Comparison of ENCODE assay signal across 9 mouse cellular contexts in the genomic region with DNA sequence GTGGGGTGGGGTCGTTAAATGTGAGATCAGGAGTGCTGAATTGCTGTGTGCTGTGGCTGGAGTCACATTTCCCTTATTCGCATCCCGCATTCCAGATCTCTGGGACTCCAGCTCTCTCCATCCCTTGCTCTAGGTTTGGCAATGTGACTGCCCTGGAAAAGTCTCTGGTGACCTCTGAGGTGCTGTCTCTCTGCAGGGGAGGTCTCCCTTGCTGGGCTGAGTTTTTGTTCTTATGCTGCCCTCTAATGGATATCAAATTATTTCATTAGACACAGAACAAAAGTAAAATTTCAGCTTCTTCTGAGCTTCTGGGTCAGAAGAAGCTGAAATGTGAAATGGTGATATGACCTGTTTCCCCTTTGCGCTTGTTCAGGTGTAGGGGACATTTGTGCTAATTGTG.
DNase-seq lines count a peak whose midpoint lies in the region; ATAC-seq lines count a peak whose summit lies in the region.
"Had no signal": no experiment of that assay in that cellular context is flagged by ENCODE, and none has a peak within 500 bp of the region (broad histone marks: within the 10 kb centered on the region; RNA-seq: fewer than 3 reads in every experiment).

No protein-coding gene starts in this region.

- no peaks in the 10 kb centered on the region for H3K27me3 ChIP-seq in hindbrain, embryonic 16.5 days (replicated peaks; ENCODE audit: control insufficient read depth, insufficient read depth, low read length)
- H3K27me3 ChIP-seq in stomach, embryonic 14.5 days (ENCODE audit: control insufficient read depth, insufficient read depth, low read length): no peaks in the 10 kb centered on the region
- H3K27me3 ChIP-seq: stomach, embryonic 15.5 days had no signal

- no peaks in the 10 kb centered on the region for H3K9me3 ChIP-seq in hindbrain, embryonic 16.5 days (ENCODE audit: control insufficient read depth, low read length)
- H3K9me3 ChIP-seq in stomach, embryonic 14.5 days (ENCODE audit: control insufficient read depth, low read depth, low read length): no peaks in the 10 kb centered on the region
- H3K9me3 ChIP-seq: stomach, embryonic 15.5 days had no signal

- 39% methylated on average over 4 of the region's 4 CpGs for WGBS in hindbrain, embryonic 16.5 days
- 44% methylated on average over 4 of the region's 4 CpGs for WGBS in stomach, embryonic 14.5 days

- H3K9ac ChIP-seq in hindbrain, embryonic 16.5 days (ENCODE audit: low read depth, low read length): no peak overlapping the region
- no peak overlapping the region for H3K9ac ChIP-seq in stomach, embryonic 14.5 days (replicated peaks; ENCODE audit: low read depth, low read length)
- H3K9ac ChIP-seq: liver, embryonic 14.5 days; stomach, embryonic 15.5 days had no signal

- no peaks in the 10 kb centered on the region; the same call in 1 of the 2 replicates for H3K4me1 ChIP-seq in hindbrain, embryonic 16.5 days (ENCODE audit: control insufficient read depth, insufficient read depth, low read depth, low read length)
- H3K4me1 ChIP-seq in stomach, embryonic 14.5 days (ENCODE audit: control insufficient read depth, insufficient read depth, low read length): no peaks in the 10 kb centered on the region
- H3K4me1 ChIP-seq: stomach, embryonic 15.5 days had no signal

- no peaks in the 10 kb centered on the region for H3K36me3 ChIP-seq in hindbrain, embryonic 16.5 days (ENCODE audit: control insufficient read depth, insufficient read depth, low read length)
- H3K36me3 ChIP-seq in stomach, embryonic 14.5 days (ENCODE audit: control insufficient read depth, insufficient read depth, low read length): no peaks in the 10 kb centered on the region
- H3K36me3 ChIP-seq: stomach, embryonic 15.5 days had no signal

- H3K4me2 ChIP-seq in hindbrain, embryonic 16.5 days (ENCODE audit: low read length): peak overlapping the region; percentile 18; the same call in 1 of the 2 replicates
- H3K4me2 ChIP-seq in stomach, embryonic 14.5 days (replicated peaks; ENCODE audit: low read depth, low read length): no peak overlapping the region
- H3K4me2 ChIP-seq: stomach, embryonic 15.5 days had no signal

- DNase-seq in lung, postnatal 10 days: peak; percentile 5
- no peak for DNase-seq in lung, postnatal 4 days
- DNase-seq in cerebellum, postnatal 14 days: peak; percentile 22 to 32
- no peak for DNase-seq in gastrocnemius, postnatal 10 days
- no peak for DNase-seq in natural killer cell, adult 2 months (ENCODE audit: low spot score in 2 of 2)

- ATAC-seq in hindbrain, embryonic 16.5 days: no peak
- ATAC-seq in stomach, embryonic 14.5 days (ENCODE audit: insufficient number of reproducible peaks, insufficient read depth, low FRiP score, low read depth): peak; percentile 28; the same call in 1 of the 2 replicates

- no peak overlapping the region for H3K27ac ChIP-seq in hindbrain, embryonic 16.5 days (ENCODE audit: low read depth, low read length)
- H3K27ac ChIP-seq in stomach, embryonic 14.5 days (ENCODE audit: low read length): no peak overlapping the region
- H3K27ac ChIP-seq: liver, embryonic 14.5 days; stomach, embryonic 15.5 days had no signal

- H3K4me3 ChIP-seq in hindbrain, embryonic 16.5 days (ENCODE audit: low read length): no peak overlapping the region
- H3K4me3 ChIP-seq in stomach, embryonic 14.5 days (ENCODE audit: low read depth, low read length): no peak overlapping the region
- H3K4me3 ChIP-seq: stomach, embryonic 15.5 days had no signal

Comparison
In these comparisons a context has a peak if more than half of its experiments do, and no peak if none do; other contexts are left out.
1. DNase-seq: peak in lung, postnatal 10 days (single experiment) and cerebellum, postnatal 14 days (2 of 2); none in lung, postnatal 4 days (0 of 2), gastrocnemius, postnatal 10 days (single experiment) and natural killer cell, adult 2 months (0 of 2).